Mouse (Mus musculus) ES-Bruce4 (cell line): ENCODE data around the gene Tcp1. TPM values are rescaled to one million over a fixed set of nuclear protein-coding genes. Genes with fewer than 3 reads are reported as not detected.

Experiments used
- H3K27ac ChIP-seq: 2 replicates; pipeline ENCODE4 v1.5.1; 2012; ENCODE audit warnings: low read length, inconsistent platforms; ENCODE audit not compliant: insufficient read depth
- H3K27me3 ChIP-seq: 2 replicates; pipeline ENCODE4 v1.6.1; 2012; ENCODE audit warnings: mild to moderate bottlenecking, low read length, inconsistent platforms; ENCODE audit not compliant: control insufficient read depth, poor library complexity, insufficient read depth, severe bottlenecking
- H3K36me3 ChIP-seq: 2 replicates; pipeline ENCODE4 v1.6.1; 2012; ENCODE audit warnings: inconsistent platforms, mild to moderate bottlenecking, low read length, moderate library complexity; ENCODE audit not compliant: control insufficient read depth, poor library complexity, insufficient read depth, severe bottlenecking
- H3K4me1 ChIP-seq: one replicate; pipeline ENCODE4 v1.8.1; 2011; ENCODE audit warnings: low read length; ENCODE audit not compliant: control insufficient read depth, insufficient read depth
- H3K4me3 ChIP-seq: 2 replicates; pipeline ENCODE4 v1.5.1; 2011; ENCODE audit warnings: low read depth, mild to moderate bottlenecking, low read length
- H3K9ac ChIP-seq: 2 replicates; pipeline ENCODE4 v1.6.1; 2012; ENCODE audit warnings: low read depth, mild to moderate bottlenecking, inconsistent platforms; ENCODE audit not compliant: poor library complexity, severe bottlenecking
- H3K9me3 ChIP-seq: replicated peaks from 2 replicates; pipeline ENCODE4 v1.6.1; 2012; ENCODE audit warnings: mild to moderate bottlenecking, low read length, inconsistent platforms; ENCODE audit not compliant: control insufficient read depth, poor library complexity, insufficient read depth, severe bottlenecking
- CTCF ChIP-seq: IDR thresholded peaks from one replicate; pipeline ENCODE4 v1.8.1; 2011; ENCODE audit warnings: low read depth, low read length
- EP300 ChIP-seq: IDR thresholded peaks from 2 replicates; pipeline ENCODE4 v1.6.1; 2011; ENCODE audit warnings: low read depth, low read length; ENCODE audit not compliant: insufficient read depth
- POLR2A ChIP-seq: IDR thresholded peaks from one replicate; pipeline ENCODE4 v1.8.1; 2011; ENCODE audit warnings: low read length; ENCODE audit not compliant: insufficient read depth
- polyA plus RNA-seq: library from polyadenylated mRNA; stranded (reverse); fragments of >200 nt; gene quantifications from 2 replicates; pipeline ENCODE4 v1.2.4, GENCODE M21; 2011; ENCODE audit warnings: low read depth; ENCODE audit not compliant: missing spikeins, insufficient read depth, insufficient read length

Gene Tcp1
- polyA plus RNA-seq, 1 experiment: 673 TPM

GRCm38 (mm10) chr17:12880178-12880577, 35.3 kb upstream of the Tcp1 start:
- no peak overlapping the region; the same call in 1 of the 2 replicates for H3K4me3 ChIP-seq
- no peak overlapping the region for H3K9ac ChIP-seq
- no peak overlapping the region for H3K27ac ChIP-seq

GRCm38 (mm10) chr17:12881216-12881615, 34.3 kb upstream of the Tcp1 start:
- TF ChIP-seq EP300: no peak
- no peak for TF ChIP-seq CTCF
- no peak for TF ChIP-seq POLR2A
- Histone ChIP-seq H3K9me3 (no peaks in the 10 kb centered on the region), H3K36me3 (no peaks in the 10 kb centered on the region), H3K27me3 (no peaks in the 10 kb centered on the region), H3K27ac (no peak overlapping the region), H3K9ac (no peak overlapping the region), H3K4me1 (peaks cover 7% of the 10 kb centered on the region), H3K4me3 (no peak overlapping the region)

More at GRCm38 (mm10) chr17:12880178-12880577, 35.3 kb upstream of the Tcp1 start:
- TF ChIP-seq EP300 (no peak), CTCF (peak; percentile 58)
- Histone ChIP-seq H3K9me3 (no peaks in the 10 kb centered on the region), H3K4me1 (peaks cover 7% of the 10 kb centered on the region), H3K36me3 (no peaks in the 10 kb centered on the region), H3K27me3 (no peaks in the 10 kb centered on the region)

GRCm38 (mm10) chr17:12886620-12887019, 28.9 kb upstream of the Tcp1 start:
- TF ChIP-seq EP300 (peak; percentile 76; the same call in 1 of the 2 replicates), CTCF (no peak)
- Histone ChIP-seq H3K9me3 (no peaks in the 10 kb centered on the region), H3K9ac (no peak overlapping the region), H3K27ac (peak overlapping the region; percentile 68), H3K4me1 (peaks cover 7% of the 10 kb centered on the region), H3K4me3 (no peak overlapping the region), H3K36me3 (peaks cover 9% of the 10 kb centered on the region; the same call in 1 of the 2 replicates), H3K27me3 (no peaks in the 10 kb centered on the region)

- Histone ChIP-seq H3K27me3 (no peaks in the 10 kb centered on the region), H3K4me1 (peaks cover 7% of the 10 kb centered on the region), H3K36me3 (peaks cover 9% of the 10 kb centered on the region; the same call in 1 of the 2 replicates), H3K9ac (no peak overlapping the region), H3K9me3 (no peaks in the 10 kb centered on the region), H3K27ac (peak overlapping the region; percentile 16; the same call in 1 of the 2 replicates), H3K4me3 (no peak overlapping the region)
- TF ChIP-seq POLR2A (no peak), CTCF (no peak), EP300 (no peak)
These were observed 28.3 kb upstream of the Tcp1 start for GRCm38 (mm10) chr17:12887021-12887775.

- H3K27me3 ChIP-seq: no peaks in the 10 kb centered on the region
- TF ChIP-seq POLR2A (no peak), EP300 (no peak), CTCF (no peak)
- H3K9me3 ChIP-seq: no peaks in the 10 kb centered on the region
- H3K4me1 ChIP-seq: no peaks in the 10 kb centered on the region
- peaks cover 11% of the 10 kb centered on the region for H3K36me3 ChIP-seq
- no peak overlapping the region for H3K9ac ChIP-seq
- no peak overlapping the region for H3K27ac ChIP-seq
- no peak overlapping the region for H3K4me3 ChIP-seq
These were observed 24.4 kb upstream of the Tcp1 start for GRCm38 (mm10) chr17:12891054-12891453.

- no peak for TF ChIP-seq CTCF
- no peak for TF ChIP-seq EP300
- TF ChIP-seq POLR2A: no peak
- no peak overlapping the region for H3K27ac ChIP-seq
- no peak overlapping the region for H3K4me3 ChIP-seq
- no peaks in the 10 kb centered on the region for H3K4me1 ChIP-seq
- H3K36me3 ChIP-seq: peaks cover 13% of the 10 kb centered on the region
- no peak overlapping the region for H3K9ac ChIP-seq
- H3K27me3 ChIP-seq: no peaks in the 10 kb centered on the region
- H3K9me3 ChIP-seq: no peaks in the 10 kb centered on the region
These were observed 23.5 kb upstream of the Tcp1 start for GRCm38 (mm10) chr17:12892033-12892432.
